Mouse (Mus musculus): ENCODE measurements around the gene Kcnk3.

DNA sequence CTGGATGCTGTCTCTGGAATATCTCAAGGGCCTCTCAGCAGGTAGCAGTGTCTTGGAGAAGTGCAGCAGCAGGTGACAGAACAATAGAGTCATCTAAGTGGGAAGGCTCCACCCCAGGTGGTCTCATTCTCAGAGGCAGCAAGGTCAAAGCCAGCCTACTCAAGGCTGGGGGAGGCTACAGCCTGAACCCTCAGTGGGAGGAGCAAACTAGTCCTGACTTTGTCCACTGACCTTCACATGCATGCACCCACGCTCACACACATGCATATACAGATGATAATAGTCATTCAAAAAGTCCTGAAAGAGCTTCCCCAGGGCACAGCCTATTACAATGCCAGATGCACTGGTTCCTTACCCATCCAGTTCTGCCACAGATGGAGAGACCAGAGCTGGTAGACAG, 72.3 kb downstream of the Kcnk3 start:
- TF ChIP-seq CTCF (IDR thresholded peaks at IDR 0.05; ENCODE audit: control insufficient read depth, insufficient read depth, insufficient replicate concordance, low read depth, low read length), result no peak
- TF ChIP-seq POLR2A (IDR thresholded peaks at IDR 0.05; ENCODE audit: control insufficient read depth, low read depth, low read length), result no peak
